Mouse (Mus musculus) embryonic facial prominence, embryonic 12.5 days (tissue): ENCODE measurements around the gene Eif3b. TPM values are rescaled to one million over a fixed set of nuclear protein-coding genes. Genes with fewer than 3 reads are reported as not detected.
A peak's percentile ranks its signal among the peaks of the same experiment; 100 is the strongest.

ENCODE experiments used
- ATAC-seq: fragments of 200-750 bp; cut with Nextera tagmentation; 2 replicates; pipeline ENCODE4 v1.8.0; 2017; ENCODE audit not compliant: insufficient number of reproducible peaks, insufficient read depth, low FRiP score, low TSS enrichment
- H3K27ac ChIP-seq: fragments of 300-500 bp; sonication (generic); 2 replicates; pipeline ENCODE4 v1.5.1; 2016; ENCODE audit warnings: mild to moderate bottlenecking
- H3K27me3 ChIP-seq: fragments of 300-500 bp; sonication (generic); 2 replicates; pipeline ENCODE4 v1.6.1; 2016; ENCODE audit warnings: mild to moderate bottlenecking, moderate library complexity
- H3K36me3 ChIP-seq: fragments of 300-500 bp; sonication (generic); 2 replicates; pipeline ENCODE4 v1.6.1; 2016; ENCODE audit warnings: mild to moderate bottlenecking
- H3K4me1 ChIP-seq: fragments of 300-500 bp; sonication (generic); 2 replicates; pipeline ENCODE4 v1.6.1; 2016
- H3K4me2 ChIP-seq: fragments of 300-500 bp; sonication (generic); replicated peaks from 2 replicates; pipeline ENCODE4 v1.6.1; 2016; ENCODE audit warnings: mild to moderate bottlenecking, moderate library complexity
- H3K4me3 ChIP-seq: fragments of 300-500 bp; sonication (generic); 2 replicates; pipeline ENCODE4 v1.5.1; 2016; ENCODE audit warnings: mild to moderate bottlenecking
- H3K9ac ChIP-seq: fragments of 300-500 bp; sonication (generic); 2 replicates; pipeline ENCODE4 v1.6.1; 2016; ENCODE audit warnings: mild to moderate bottlenecking, moderate library complexity
- H3K9me3 ChIP-seq: fragments of 300-500 bp; sonication (generic); 2 replicates; pipeline ENCODE4 v1.6.1; 2016; ENCODE audit warnings: mild to moderate bottlenecking, moderate library complexity
- WGBS: fragments of 180-500 bp; shearing (Covaris S2); methylation state at CpG from one replicate; pipeline ENCODE4 v1.1.7; 2016; 5-methylcytosine and 5-hydroxymethylcytosine counted together
- polyA plus RNA-seq: library from polyadenylated mRNA; unstranded; fragments of >200 nt; fragmentation: Nextera tagmentation; extraction: Ambion mirVana; gene quantifications from 2 replicates; pipeline ENCODE4 v1.2.1, GENCODE M21; 2016

Eif3b gene
- polyA plus RNA-seq, 1 experiment from 2014 or later = 187 TPM

- Histone ChIP-seq H3K9me3 (no peaks in the 10 kb centered on the region), H3K27me3 (no peaks in the 10 kb centered on the region), H3K27ac (peak overlapping the region; percentile 76), H3K4me2 (peak overlapping the region; percentile 22), H3K36me3 (no peaks in the 10 kb centered on the region), H3K9ac (no peak overlapping the region), H3K4me1 (peaks cover 31% of the 10 kb centered on the region), H3K4me3 (no peak overlapping the region)
- ATAC-seq = peak; percentile 32; the same call in 1 of the 2 replicates
- WGBS = 7% methylated on average over 7 of the region's 7 CpGs
Observed at GRCm38 (mm10) chr5:140383559-140383958, 35.6 kb upstream of the Eif3b start.

- 83% methylated on average over 1 of the region's 1 CpGs for WGBS
- H3K9ac ChIP-seq = no peak overlapping the region
- 0 out of 2 replicates have a peak overlapping the region, but pooled peaks have one; percentile 76 for H3K27ac ChIP-seq
- no peaks in the 10 kb centered on the region for H3K36me3 ChIP-seq
- no peak overlapping the region for H3K4me2 ChIP-seq
- H3K27me3 ChIP-seq = no peaks in the 10 kb centered on the region
- H3K4me1 ChIP-seq = peaks cover 31% of the 10 kb centered on the region
- no peaks in the 10 kb centered on the region for H3K9me3 ChIP-seq
- no peak overlapping the region for H3K4me3 ChIP-seq
- no peak for ATAC-seq
Observed at GRCm38 (mm10) chr5:140384462-140384861, 34.7 kb upstream of the Eif3b start.

- Histone ChIP-seq H3K4me1 (peaks cover 31% of the 10 kb centered on the region), H3K4me3 (no peak overlapping the region)
- no peak for ATAC-seq
Observed at GRCm38 (mm10) chr5:140387236-140387635, 31.9 kb upstream of the Eif3b start.

GRCm38 (mm10) chr5:140387816-140388510 lies 31.2 kb upstream of the Eif3b start:
- Histone ChIP-seq H3K9me3 (no peaks in the 10 kb centered on the region), H3K9ac (peak overlapping the region; percentile 73), H3K36me3 (no peaks in the 10 kb centered on the region), H3K27ac (no peak overlapping the region), H3K4me1 (peaks cover 31% of the 10 kb centered on the region), H3K4me2 (peak overlapping the region; percentile 95), H3K27me3 (no peaks in the 10 kb centered on the region), H3K4me3 (peak overlapping the region; percentile 83)
- ATAC-seq = no peak
- 75% methylated on average over 12 of the region's 12 CpGs for WGBS

More at GRCm38 (mm10) chr5:140387236-140387635, 31.9 kb upstream of the Eif3b start:
- H3K27me3 ChIP-seq = no peaks in the 10 kb centered on the region
- H3K9me3 ChIP-seq = no peaks in the 10 kb centered on the region
- no peak overlapping the region for H3K9ac ChIP-seq
- no peak overlapping the region for H3K4me2 ChIP-seq
- 83% methylated on average over 7 of the region's 7 CpGs for WGBS
- H3K27ac ChIP-seq = no peak overlapping the region
- no peaks in the 10 kb centered on the region for H3K36me3 ChIP-seq

- peak; percentile 82 for ATAC-seq
- Histone ChIP-seq H3K4me2 (peak within 1 kb of the TSS; percentile 95), H3K27ac (peak within 1 kb of the TSS; percentile 26; the same call in 1 of the 2 replicates), H3K36me3 (no peaks in the 10 kb centered on the region), H3K27me3 (no peaks in the 10 kb centered on the region), H3K4me1 (peaks cover 25% of the 10 kb centered on the region), H3K9me3 (no peaks in the 10 kb centered on the region), H3K4me3 (peak within 1 kb of the TSS; percentile 83), H3K9ac (peak within 1 kb of the TSS; percentile 73)
- 1% methylated on average over 63 of the region's 63 CpGs for WGBS
Observed at GRCm38 (mm10) chr5:140388588-140389576, 30.2 kb upstream of the Eif3b start, which contains the start of gene Snx8. Snx8 (minus strand) TSS chr5:140389262.

GRCm38 (mm10) chr5:140389647-140390046 lies 29.5 kb upstream of the Eif3b start:
- Histone ChIP-seq H3K9me3 (no peaks in the 10 kb centered on the region), H3K27me3 (no peaks in the 10 kb centered on the region), H3K36me3 (no peaks in the 10 kb centered on the region), H3K4me3 (peak overlapping the region; percentile 83), H3K4me2 (peak overlapping the region; percentile 95), H3K9ac (peak overlapping the region; percentile 73; the same call in 1 of the 2 replicates), H3K27ac (peak overlapping the region; percentile 26; the same call in 1 of the 2 replicates), H3K4me1 (peaks cover 18% of the 10 kb centered on the region)
- peak; percentile 25; the same call in 1 of the 2 replicates for ATAC-seq
- WGBS = 48% methylated on average over 3 of the region's 3 CpGs

- no peak overlapping the region for H3K27ac ChIP-seq
- no peak for ATAC-seq
- H3K9ac ChIP-seq = no peak overlapping the region
- H3K36me3 ChIP-seq = no peaks in the 10 kb centered on the region
- no peak overlapping the region for H3K4me3 ChIP-seq
- no peaks in the 10 kb centered on the region for H3K27me3 ChIP-seq
- no peak overlapping the region for H3K4me2 ChIP-seq
- H3K9me3 ChIP-seq = no peaks in the 10 kb centered on the region
- 69% methylated on average over 1 of the region's 1 CpGs for WGBS
- peaks cover 18% of the 10 kb centered on the region for H3K4me1 ChIP-seq
Observed at GRCm38 (mm10) chr5:140391435-140391834, 27.7 kb upstream of the Eif3b start.

GRCm38 (mm10) chr5:140391981-140392380 lies 27.1 kb upstream of the Eif3b start:
- 87% methylated on average over 5 of the region's 5 CpGs for WGBS
- H3K9ac ChIP-seq = no peak overlapping the region
- no peaks in the 10 kb centered on the region for H3K27me3 ChIP-seq
- H3K4me1 ChIP-seq = peaks cover 18% of the 10 kb centered on the region
- H3K9me3 ChIP-seq = no peaks in the 10 kb centered on the region
- no peak for ATAC-seq
- no peak overlapping the region for H3K4me2 ChIP-seq
- no peak overlapping the region for H3K27ac ChIP-seq
- no peaks in the 10 kb centered on the region for H3K36me3 ChIP-seq
- H3K4me3 ChIP-seq = no peak overlapping the region

- H3K4me1 ChIP-seq = peaks cover 13% of the 10 kb centered on the region
- no peak overlapping the region for H3K4me3 ChIP-seq
- no peak overlapping the region for H3K4me2 ChIP-seq
- 87% methylated on average over 3 of the region's 3 CpGs for WGBS
- no peak overlapping the region for H3K27ac ChIP-seq
- ATAC-seq = no peak
- H3K27me3 ChIP-seq = no peaks in the 10 kb centered on the region
- no peaks in the 10 kb centered on the region for H3K9me3 ChIP-seq
- H3K36me3 ChIP-seq = no peaks in the 10 kb centered on the region
- H3K9ac ChIP-seq = no peak overlapping the region
Observed at GRCm38 (mm10) chr5:140392701-140393100, 26.4 kb upstream of the Eif3b start.

- Histone ChIP-seq H3K9me3 (no peaks in the 10 kb centered on the region), H3K27ac (no peak overlapping the region), H3K4me1 (no peaks in the 10 kb centered on the region), H3K9ac (no peak overlapping the region), H3K4me2 (no peak overlapping the region), H3K27me3 (no peaks in the 10 kb centered on the region), H3K36me3 (no peaks in the 10 kb centered on the region), H3K4me3 (no peak overlapping the region)
- no peak for ATAC-seq
- WGBS = 68% methylated on average over 8 of the region's 8 CpGs
Observed at GRCm38 (mm10) chr5:140396166-140396940, 22.8 kb upstream of the Eif3b start.

- no peaks in the 10 kb centered on the region; the same call in 1 of the 2 replicates for H3K9me3 ChIP-seq
- no peak overlapping the region for H3K4me3 ChIP-seq
- WGBS = 86% methylated on average over 4 of the region's 4 CpGs
- H3K9ac ChIP-seq = no peak overlapping the region
- H3K36me3 ChIP-seq = no peaks in the 10 kb centered on the region
- ATAC-seq = no peak
- no peaks in the 10 kb centered on the region for H3K4me1 ChIP-seq
- H3K27ac ChIP-seq = no peak overlapping the region
- no peak overlapping the region for H3K4me2 ChIP-seq
- no peaks in the 10 kb centered on the region for H3K27me3 ChIP-seq
Observed at GRCm38 (mm10) chr5:140402640-140403270, 16.4 kb upstream of the Eif3b start.
